Mouse (Mus musculus) liver, embryonic 12.5 days (tissue): Measurements from ENCODE around the gene Rabep1. TPM values are rescaled to one million over a fixed set of nuclear protein-coding genes. Genes with fewer than 3 reads are reported as not detected.

ENCODE experiments used
- ATAC-seq: fragments of 200-750 bp; cut with Nextera tagmentation; 2 replicates; pipeline ENCODE4 v1.8.0; 2017; ENCODE audit warnings: moderate number of reproducible peaks, mild to moderate bottlenecking, moderate library complexity
- H3K27ac ChIP-seq: fragments of 300-500 bp; sonication (generic); 2 replicates; pipeline ENCODE4 v1.5.1; 2016; ENCODE audit warnings: mild to moderate bottlenecking
- H3K27me3 ChIP-seq: fragments of 300-500 bp; sonication (generic); replicated peaks from 2 replicates; pipeline ENCODE4 v1.6.1; 2016; ENCODE audit warnings: mild to moderate bottlenecking, moderate library complexity
- H3K36me3 ChIP-seq: fragments of 300-500 bp; sonication (generic); 2 replicates; pipeline ENCODE4 v1.6.1; 2016; ENCODE audit warnings: mild to moderate bottlenecking, moderate library complexity
- H3K4me1 ChIP-seq: fragments of 300-500 bp; sonication (generic); 2 replicates; pipeline ENCODE4 v1.6.1; 2016
- H3K4me2 ChIP-seq: fragments of 300-500 bp; sonication (generic); 2 replicates; pipeline ENCODE4 v1.6.1; 2016; ENCODE audit warnings: mild to moderate bottlenecking, moderate library complexity
- H3K4me3 ChIP-seq: fragments of 300-500 bp; sonication (generic); 2 replicates; pipeline ENCODE4 v1.5.1; 2016; ENCODE audit warnings: mild to moderate bottlenecking, moderate library complexity
- H3K9ac ChIP-seq: fragments of 300-500 bp; sonication (generic); 2 replicates; pipeline ENCODE4 v1.6.1; 2016; ENCODE audit warnings: mild to moderate bottlenecking, moderate library complexity
- H3K9me3 ChIP-seq: fragments of 300-500 bp; sonication (generic); replicated peaks from 2 replicates; pipeline ENCODE4 v1.6.1; 2016; ENCODE audit warnings: mild to moderate bottlenecking, moderate library complexity
- WGBS: fragments of 180-500 bp; shearing (Covaris S2); methylation state at CpG from one replicate; pipeline ENCODE4 v1.1.7; 2016; ENCODE audit not compliant: insufficient replicate concordance; 5-methylcytosine and 5-hydroxymethylcytosine counted together
- polyA plus RNA-seq: library from polyadenylated mRNA; unstranded; fragments of >200 nt; fragmentation: Nextera tagmentation; extraction: Ambion mirVana; gene quantifications from 2 replicates; pipeline ENCODE4 v1.2.1, GENCODE M21; 2016

The Rabep1 gene
- polyA plus RNA-seq, 1 experiment from 2014 or later, result 23.0 TPM

- under 1% methylated on average over 59 of the region's 64 CpGs for WGBS
- Histone ChIP-seq H3K27me3 (no peaks in the 10 kb centered on the region), H3K4me3 (peak within 1 kb of the TSS; percentile 99), H3K36me3 (peaks cover 76% of the 10 kb centered on the region), H3K9me3 (no peaks in the 10 kb centered on the region), H3K27ac (peak within 1 kb of the TSS; percentile 76), H3K4me2 (peak within 1 kb of the TSS; percentile 97), H3K9ac (peak within 1 kb of the TSS; percentile 93), H3K4me1 (peaks cover 41% of the 10 kb centered on the region)
- peak; percentile 93 for ATAC-seq
Measured at GRCm38 (mm10) chr11:70982557-70983228, 138.1 kb downstream of the Rabep1 start, which contains the start of gene C1qbp. Gene C1qbp (minus strand): TSS chr11:70983026.

Other genes with a start within 250 kb of the Rabep1 start
- gene 4930544D05Rik, start 228.9 kb upstream of the Rabep1 start, polyA plus RNA-seq, result not detected in 2 replicates
- not detected in 2 replicates for gene Chrne, start 225.6 kb upstream of the Rabep1 start, polyA plus RNA-seq
- gene Gp1ba, start 205.7 kb upstream of the Rabep1 start, polyA plus RNA-seq, result 5.5 and 5.6 TPM in 2 replicates
- 73.6 and 86.1 TPM in 2 replicates for gene Rnf167, start 197.5 kb upstream of the Rabep1 start, polyA plus RNA-seq
- gene Slc25a11, start 197.3 kb upstream of the Rabep1 start, polyA plus RNA-seq, result 77.3 and 83.3 TPM in 2 replicates
- gene Pfn1, start 190.1 kb upstream of the Rabep1 start, polyA plus RNA-seq, result 1,519 and 1,532 TPM in 2 replicates
- 6.7 and 7.6 TPM in 2 replicates for gene Eno3, start 187.6 kb upstream of the Rabep1 start, polyA plus RNA-seq
- gene Spag7, start 175.4 kb upstream of the Rabep1 start, polyA plus RNA-seq, result 76.8 and 84.5 TPM in 2 replicates
- 6.1 and 6.4 TPM in 2 replicates for gene Camta2, start 156.7 kb upstream of the Rabep1 start, polyA plus RNA-seq
- 0.41 and 0.97 TPM in 2 replicates for gene Inca1, start 144.6 kb upstream of the Rabep1 start, polyA plus RNA-seq
- gene Kif1c, start 144.2 kb upstream of the Rabep1 start, polyA plus RNA-seq, result 1.0 and 1.1 TPM in 2 replicates
- gene Zfp3, start 80.6 kb upstream of the Rabep1 start, polyA plus RNA-seq, result 1.9 and 2.2 TPM in 2 replicates
- gene Scimp, start 32.2 kb upstream of the Rabep1 start, polyA plus RNA-seq, result 0.26 and 0.41 TPM in 2 replicates
- 81.9 and 87.2 TPM in 2 replicates for gene Nup88, start 125.2 kb downstream of the Rabep1 start, polyA plus RNA-seq
- 104 and 105 TPM in 2 replicates for gene Rpain, start 125.4 kb downstream of the Rabep1 start, polyA plus RNA-seq
- 352 and 380 TPM in 2 replicates for gene C1qbp, start 138.2 kb downstream of the Rabep1 start, polyA plus RNA-seq
- gene Dhx33, start 159.7 kb downstream of the Rabep1 start, polyA plus RNA-seq, result 15.3 and 16.3 TPM in 2 replicates
- 29.3 and 31.4 TPM in 2 replicates for gene Mis12, start 174.8 kb downstream of the Rabep1 start, polyA plus RNA-seq
- gene Derl2, start 175.1 kb downstream of the Rabep1 start, polyA plus RNA-seq, result 34.8 and 41.4 TPM in 2 replicates
- 12.9 and 14.1 TPM in 2 replicates for gene 6330403K07Rik, start 188.7 kb downstream of the Rabep1 start, polyA plus RNA-seq